Mouse (Mus musculus) intestine, embryonic 14.5 days (tissue): ENCODE results near the gene Lrrc7. TPM values are rescaled to one million over a fixed set of nuclear protein-coding genes. Genes with fewer than 3 reads are reported as not detected.

Experiments
- ATAC-seq: fragments of 200-750 bp; cut with Nextera tagmentation; replicated peaks from 2 replicates; pipeline ENCODE4 v1.8.0; 2017; ENCODE audit warnings: low read depth, moderate number of reproducible peaks, moderate TSS enrichment, moderate library complexity; ENCODE audit not compliant: low FRiP score, low TSS enrichment
- DNase-seq: peaks from one replicate; pipeline ENCODE4 v3.0.0-alpha.2; 2018; ENCODE audit warnings: low spot score
- H3K27ac ChIP-seq: fragments of 300-500 bp; sonication (generic); 2 replicates; pipeline ENCODE4 v1.5.1; 2014; ENCODE audit warnings: low read depth, mild to moderate bottlenecking, control low read depth
- H3K27me3 ChIP-seq: fragments of 300-500 bp; sonication (generic); replicated peaks from 2 replicates; pipeline ENCODE4 v1.6.1; 2014; ENCODE audit warnings: low read length, control low read depth; ENCODE audit not compliant: control insufficient read depth, insufficient read depth
- H3K36me3 ChIP-seq: fragments of 300-500 bp; sonication (generic); 2 replicates; pipeline ENCODE4 v1.6.1; 2014; ENCODE audit warnings: low read length, control low read depth; ENCODE audit not compliant: control insufficient read depth, insufficient read depth
- H3K4me1 ChIP-seq: fragments of 300-500 bp; sonication (generic); replicated peaks from 2 replicates; pipeline ENCODE4 v1.6.1; 2014; ENCODE audit warnings: low read length, control low read depth, mixed read lengths; ENCODE audit not compliant: control insufficient read depth, insufficient read depth
- H3K4me2 ChIP-seq: fragments of 300-500 bp; sonication (generic); 2 replicates; pipeline ENCODE4 v1.6.1; 2014; ENCODE audit warnings: low read length
- H3K4me3 ChIP-seq: fragments of 300-500 bp; sonication (generic); 2 replicates; pipeline ENCODE4 v1.5.1; 2014; ENCODE audit warnings: low read depth, low read length, control low read depth, mixed read lengths
- H3K9ac ChIP-seq: fragments of 300-500 bp; sonication (generic); 2 replicates; pipeline ENCODE4 v1.6.1; 2014; ENCODE audit warnings: mild to moderate bottlenecking, low read length
- H3K9me3 ChIP-seq: fragments of 300-500 bp; sonication (generic); 2 replicates; pipeline ENCODE4 v1.6.1; 2016; ENCODE audit warnings: low read length, control low read depth; ENCODE audit not compliant: control insufficient read depth
- WGBS: fragments of 180-500 bp; shearing (Covaris S2); extraction: QIAGEN DNeasy Blood & Tissue Kit; methylation state at CpG from one replicate; pipeline ENCODE4 v1.1.7; 2014; 5-methylcytosine and 5-hydroxymethylcytosine counted together
- polyA plus RNA-seq: library from polyadenylated mRNA; unstranded; fragments of >200 nt; fragmentation: Nextera tagmentation; extraction: Ambion mirVana; gene quantifications from 2 replicates; pipeline ENCODE4 v1.2.1, GENCODE M21; 2014

Gene Lrrc7
- polyA plus RNA-seq, 1 experiment from 2014 or later: 3.3 TPM

DNA sequence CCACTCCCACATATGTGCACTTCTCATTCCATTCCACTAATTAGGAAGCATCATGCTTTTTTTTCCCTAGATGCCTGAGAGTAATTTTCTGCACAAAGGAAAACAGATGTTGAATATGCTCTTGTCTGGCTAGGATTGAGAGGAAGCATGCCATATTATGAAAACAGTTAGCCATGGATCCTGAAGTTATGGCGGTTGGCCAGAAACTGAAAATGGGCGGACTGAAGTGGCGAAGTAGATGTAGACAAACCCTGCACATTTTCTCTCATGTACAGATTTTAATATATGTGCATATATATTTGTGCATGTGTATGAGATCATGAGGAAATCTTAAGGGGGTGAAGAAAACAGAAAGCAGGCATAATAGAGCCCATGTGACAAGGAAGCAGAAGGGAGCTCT is 407.9 kb downstream of the Lrrc7 start:
- Histone ChIP-seq H3K9ac (no peak overlapping the region), H3K27ac (no peak overlapping the region), H3K9me3 (no peaks in the 10 kb centered on the region), H3K4me3 (no peak overlapping the region), H3K27me3 (no peaks in the 10 kb centered on the region), H3K4me1 (no peaks in the 10 kb centered on the region), H3K4me2 (no peak overlapping the region), H3K36me3 (no peaks in the 10 kb centered on the region)
- ATAC-seq: no peak
- WGBS: 92% methylated on average over 3 of the region's 3 CpGs
- DNase-seq: no peak

DNA sequence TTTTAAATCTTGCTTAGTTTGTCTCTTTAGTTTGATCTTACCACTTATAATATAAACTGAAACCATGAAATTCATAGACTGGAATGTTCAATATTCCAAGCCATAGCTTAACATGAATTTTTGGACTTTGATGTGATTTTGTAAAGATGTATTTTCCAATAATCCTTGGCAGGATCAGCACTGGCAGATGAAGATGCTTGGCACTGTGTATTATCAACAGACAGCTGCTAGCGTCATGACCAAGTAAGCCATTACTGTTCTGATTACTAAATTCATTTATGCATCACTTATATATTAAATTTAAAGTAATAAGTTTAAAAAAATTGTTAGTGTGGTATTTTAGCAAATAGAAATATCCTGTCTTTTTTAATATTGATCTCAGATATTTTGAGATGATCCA is 413.0 kb downstream of the Lrrc7 start:
- no peaks in the 10 kb centered on the region for H3K9me3 ChIP-seq
- H3K36me3 ChIP-seq: no peaks in the 10 kb centered on the region
- no peak overlapping the region for H3K4me3 ChIP-seq
- H3K9ac ChIP-seq: no peak overlapping the region
- no peaks in the 10 kb centered on the region for H3K4me1 ChIP-seq
- WGBS: 80% methylated on average over 1 of the region's 1 CpGs
- H3K4me2 ChIP-seq: no peak overlapping the region
- ATAC-seq (no peak), DNase-seq (no peak)
- no peak overlapping the region for H3K27ac ChIP-seq
- H3K27me3 ChIP-seq: no peaks in the 10 kb centered on the region

DNA sequence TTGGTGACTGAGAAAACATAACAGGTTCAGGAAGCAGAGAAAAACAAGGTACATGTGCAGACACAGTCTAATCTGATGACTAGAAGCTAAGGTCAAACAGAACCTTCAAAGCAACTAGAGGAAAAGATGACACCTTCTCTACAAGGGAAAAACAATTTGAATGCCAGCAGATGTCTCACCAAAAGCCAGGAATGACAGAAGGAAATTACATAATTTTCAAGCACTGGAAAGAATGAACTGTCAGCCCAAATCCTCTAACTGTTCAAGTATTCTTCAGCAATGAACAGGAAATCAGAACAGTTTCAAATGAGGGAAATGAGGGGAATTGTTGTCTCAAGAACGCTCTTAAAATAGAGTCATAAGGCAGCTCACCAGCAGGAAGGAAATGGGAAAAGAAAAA is 421.4 kb downstream of the Lrrc7 start:
- H3K27me3 ChIP-seq: no peaks in the 10 kb centered on the region
- no peak for DNase-seq
- H3K9me3 ChIP-seq: no peaks in the 10 kb centered on the region
- WGBS: 76% methylated on average over 1 of the region's 1 CpGs
- no peak for ATAC-seq
- H3K9ac ChIP-seq: no peak overlapping the region
- H3K4me2 ChIP-seq: no peak overlapping the region
- H3K4me3 ChIP-seq: no peak overlapping the region
- no peak overlapping the region for H3K27ac ChIP-seq
- no peaks in the 10 kb centered on the region for H3K4me1 ChIP-seq
- no peaks in the 10 kb centered on the region for H3K36me3 ChIP-seq

DNA sequence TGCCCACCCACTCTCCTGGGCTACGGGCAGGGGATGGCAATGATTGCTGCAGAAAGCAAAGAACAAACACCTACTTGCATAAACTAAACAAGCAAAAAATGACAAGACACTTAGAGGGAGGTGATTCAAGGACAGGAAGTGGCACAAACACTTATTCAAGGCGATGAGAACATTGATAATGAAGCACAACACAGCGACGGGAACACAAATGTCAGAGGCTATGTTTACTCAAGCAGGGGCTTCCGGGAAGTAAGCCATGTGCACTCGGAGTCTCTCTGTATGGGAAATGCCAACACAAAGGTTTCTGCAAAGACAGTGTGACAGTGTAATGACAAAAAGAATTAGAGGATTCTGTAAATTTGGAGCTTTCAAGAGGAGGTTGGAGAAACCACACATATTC is 424.2 kb downstream of the Lrrc7 start:
- ATAC-seq (no peak), DNase-seq (no peak)
- H3K27ac ChIP-seq: no peak overlapping the region
- WGBS: 48% methylated on average over 6 of the region's 6 CpGs
- H3K27me3 ChIP-seq: no peaks in the 10 kb centered on the region
- H3K4me2 ChIP-seq: no peak overlapping the region
- no peaks in the 10 kb centered on the region for H3K36me3 ChIP-seq
- H3K4me3 ChIP-seq: no peak overlapping the region
- no peaks in the 10 kb centered on the region for H3K4me1 ChIP-seq
- no peak overlapping the region for H3K9ac ChIP-seq
- H3K9me3 ChIP-seq: no peaks in the 10 kb centered on the region

DNA sequence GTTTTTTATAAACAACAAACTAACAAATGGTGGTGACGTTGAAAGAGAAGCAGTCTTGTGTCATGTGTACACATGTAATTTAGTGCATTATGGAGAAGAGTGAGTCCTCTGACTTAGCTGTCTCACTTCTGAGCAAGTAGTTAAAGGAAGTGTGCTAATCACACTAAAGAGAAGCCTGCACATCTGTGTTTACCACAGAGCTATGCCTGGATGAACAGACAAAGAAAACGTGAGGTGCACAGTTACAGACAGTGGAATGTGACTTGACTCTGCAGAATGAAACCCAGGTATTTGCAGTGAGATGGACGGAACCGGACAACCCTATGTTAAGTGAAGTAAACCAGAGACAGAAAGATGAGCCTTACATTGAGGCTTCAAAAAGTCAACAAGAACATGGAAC is 430.3 kb downstream of the Lrrc7 start:
- Histone ChIP-seq H3K36me3 (no peaks in the 10 kb centered on the region), H3K27ac (no peak overlapping the region), H3K27me3 (no peaks in the 10 kb centered on the region), H3K4me1 (no peaks in the 10 kb centered on the region), H3K9ac (no peak overlapping the region), H3K9me3 (no peaks in the 10 kb centered on the region), H3K4me2 (no peak overlapping the region), H3K4me3 (no peak overlapping the region)
- DNase-seq: no peak
- WGBS: 60% methylated on average over 4 of the region's 4 CpGs
- no peak for ATAC-seq

DNA sequence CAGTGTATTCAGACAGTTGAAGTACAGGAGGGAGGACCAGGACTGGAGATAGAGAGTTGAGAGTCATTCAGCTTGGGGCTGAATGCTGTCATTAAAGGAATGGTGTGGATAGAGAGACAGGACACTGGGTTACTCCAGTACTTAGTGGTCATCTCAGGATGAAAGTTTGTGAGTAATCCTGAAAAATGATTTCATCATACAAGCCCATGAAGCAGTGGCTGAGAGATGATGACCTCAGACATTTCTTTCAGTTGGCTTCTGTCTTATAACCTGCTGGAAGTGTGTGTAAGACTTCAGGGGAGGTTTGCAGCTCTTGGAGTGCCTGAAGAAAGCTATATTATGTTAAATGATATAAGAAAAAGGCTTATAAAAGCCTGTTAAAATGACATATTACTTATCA is 430.8 kb downstream of the Lrrc7 start:
- DNase-seq: no peak
- H3K27me3 ChIP-seq: no peaks in the 10 kb centered on the region
- H3K36me3 ChIP-seq: no peaks in the 10 kb centered on the region
- no peak overlapping the region for H3K9ac ChIP-seq
- no peak overlapping the region for H3K4me2 ChIP-seq
- no peak overlapping the region for H3K27ac ChIP-seq
- no peak for ATAC-seq
- H3K4me1 ChIP-seq: no peaks in the 10 kb centered on the region
- no peak overlapping the region for H3K4me3 ChIP-seq
- no peaks in the 10 kb centered on the region for H3K9me3 ChIP-seq

DNA sequence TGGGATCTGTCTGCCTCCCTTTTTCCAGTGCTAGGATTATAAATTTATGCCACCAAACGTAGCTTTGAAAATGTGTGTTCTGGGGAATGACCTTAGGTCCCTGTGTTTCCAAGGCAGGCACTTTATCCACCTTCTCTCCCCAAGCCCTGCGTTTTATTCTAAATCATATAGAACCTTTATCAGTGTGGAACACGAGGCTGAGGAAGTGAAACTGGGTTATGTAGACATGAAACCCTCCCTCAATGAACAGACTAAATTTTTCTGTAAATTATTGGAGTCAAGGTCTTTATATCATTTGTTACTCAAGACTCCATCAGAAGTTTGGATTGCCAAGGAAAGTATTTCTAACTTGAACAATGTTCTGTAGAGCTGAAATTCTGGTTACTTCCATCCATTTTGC is 439.1 kb downstream of the Lrrc7 start:
- H3K4me2 ChIP-seq: no peak overlapping the region
- 48% methylated on average over 3 of the region's 3 CpGs for WGBS
- ATAC-seq (no peak), DNase-seq (no peak)
- H3K27me3 ChIP-seq: no peaks in the 10 kb centered on the region
- H3K36me3 ChIP-seq: no peaks in the 10 kb centered on the region
- no peaks in the 10 kb centered on the region for H3K4me1 ChIP-seq
- no peak overlapping the region for H3K9ac ChIP-seq
- H3K4me3 ChIP-seq: no peak overlapping the region
- H3K27ac ChIP-seq: no peak overlapping the region
- no peaks in the 10 kb centered on the region for H3K9me3 ChIP-seq

DNA sequence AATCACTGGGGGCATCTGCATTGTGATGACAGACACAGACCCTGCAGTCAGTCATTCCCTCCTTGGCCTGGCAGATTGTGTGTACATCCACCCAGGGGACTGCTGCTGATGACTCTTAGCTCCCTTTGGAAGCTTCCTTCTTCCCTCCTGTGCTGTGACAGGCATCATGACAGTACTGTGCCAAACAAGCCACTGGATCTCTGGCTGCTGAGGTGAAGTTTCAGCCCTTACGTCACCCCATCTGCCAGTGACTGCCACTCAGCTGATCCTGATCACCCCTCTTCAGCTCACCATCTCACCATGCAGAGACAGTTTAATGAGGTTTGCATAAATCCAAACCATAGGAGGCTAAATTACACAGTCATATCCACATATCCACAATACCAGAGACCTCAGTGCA is 456.8 kb downstream of the Lrrc7 start:
- Histone ChIP-seq H3K9ac (no peak overlapping the region), H3K27ac (no peak overlapping the region), H3K4me2 (no peak overlapping the region), H3K27me3 (no peaks in the 10 kb centered on the region), H3K9me3 (no peaks in the 10 kb centered on the region), H3K36me3 (no peaks in the 10 kb centered on the region), H3K4me1 (no peaks in the 10 kb centered on the region), H3K4me3 (no peak overlapping the region)
- ATAC-seq (no peak), DNase-seq (no peak)
- 59% methylated on average over 1 of the region's 1 CpGs for WGBS

DNA sequence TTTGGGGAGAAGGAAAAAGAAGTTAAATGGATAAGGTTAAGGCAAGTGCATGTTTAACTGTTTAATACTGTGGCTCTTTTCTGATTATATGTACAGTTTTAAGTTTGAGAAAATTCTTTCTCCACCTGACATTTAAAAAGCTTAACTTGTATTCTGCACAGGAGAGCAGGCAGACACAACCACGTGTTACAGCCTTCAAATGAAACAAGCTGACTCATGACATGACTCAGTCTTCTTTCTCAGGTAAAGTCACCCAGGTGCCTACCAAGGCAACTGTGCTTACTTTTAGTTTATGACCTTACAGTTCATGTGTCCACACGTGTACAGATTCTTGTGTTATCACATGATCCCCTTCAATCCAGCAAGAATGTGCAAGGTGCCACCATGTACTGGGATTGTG is 458.6 kb downstream of the Lrrc7 start:
- H3K9ac ChIP-seq: no peak overlapping the region
- H3K4me2 ChIP-seq: no peak overlapping the region
- H3K4me1 ChIP-seq: no peaks in the 10 kb centered on the region
- no peak overlapping the region for H3K27ac ChIP-seq
- ATAC-seq (no peak), DNase-seq (no peak)
- H3K4me3 ChIP-seq: no peak overlapping the region
- 65% methylated on average over 2 of the region's 2 CpGs for WGBS
- H3K9me3 ChIP-seq: no peaks in the 10 kb centered on the region
- H3K36me3 ChIP-seq: no peaks in the 10 kb centered on the region
- H3K27me3 ChIP-seq: no peaks in the 10 kb centered on the region
